Mouse (Mus musculus): ENCODE measurements at regions not wholly inside any gene's neighbourhood (a gene's known extent, or its start where the extent isn't known, plus 50 kb on each side); places are given as distances from the start of the nearest gene placed in this dataset.
A peak's percentile ranks its signal among the peaks of the same experiment; 100 is the strongest.
"Not testable (repeated sequence)": the region's sequence is repeated elsewhere in the genome, so short reads cannot be mapped to it uniquely, and the experiment has no call there.

DNA sequence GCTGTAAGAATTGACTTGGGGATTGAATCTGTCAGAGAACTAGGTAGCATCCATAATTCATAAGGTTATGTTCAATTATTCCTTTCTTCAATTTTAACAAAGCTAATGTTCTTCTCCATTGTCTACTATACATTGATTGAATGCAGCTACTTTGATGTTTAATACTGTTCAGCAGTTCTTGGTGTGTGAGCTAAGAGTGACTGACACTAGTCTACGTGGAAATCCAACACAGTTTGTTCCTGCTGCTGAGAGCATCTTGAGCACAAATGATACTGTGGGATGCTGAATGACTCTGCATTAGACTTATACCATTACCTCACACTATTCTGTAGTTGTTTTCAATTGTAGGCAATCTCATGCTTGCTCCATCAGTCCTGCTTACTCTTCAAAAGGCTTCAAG lies 249.4 kb upstream of the Akr1e1 start:
- DNase-seq, result no peak

DNA sequence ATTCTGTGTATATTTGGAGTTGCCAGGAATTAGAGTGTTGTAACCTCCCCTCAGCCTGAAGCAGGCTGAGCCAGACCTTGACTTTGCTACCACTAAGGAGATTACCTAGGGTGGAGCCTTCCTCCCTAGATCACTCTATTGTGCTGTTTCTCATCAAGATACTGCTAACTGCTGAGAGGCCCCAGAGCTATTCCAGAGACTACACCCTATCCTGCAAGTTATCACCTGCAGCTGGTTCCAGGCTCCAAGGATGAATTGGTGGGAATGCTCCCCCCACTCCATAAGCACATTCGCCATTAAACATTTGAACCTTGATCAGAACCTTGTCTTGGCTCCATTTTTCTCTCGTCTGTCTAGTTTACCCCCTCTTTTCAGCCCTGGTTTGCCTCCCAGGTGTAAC lies 230.5 kb upstream of the Akr1e1 start:
- DNase-seq, result not testable (repeated sequence)

DNA sequence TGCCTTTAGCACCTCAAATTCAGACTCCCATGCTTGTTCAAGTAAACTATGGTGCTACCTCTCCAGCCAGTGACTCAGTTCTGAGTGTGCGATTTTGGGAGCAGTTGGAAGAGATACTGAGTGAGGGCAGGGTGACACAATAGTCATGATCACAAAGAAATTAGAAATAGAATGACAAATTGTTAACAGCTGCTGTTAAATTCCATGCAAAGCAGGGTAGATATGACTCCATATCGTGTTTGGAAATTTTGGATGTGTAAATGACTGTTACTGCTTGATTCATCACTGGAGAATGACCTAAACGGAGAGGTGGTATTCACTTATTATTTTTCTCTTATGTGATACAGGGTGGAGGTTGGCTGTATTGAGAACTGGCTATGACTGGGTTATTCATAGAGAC lies 217.8 kb upstream of the Akr1e1 start:
- no peak for DNase-seq

DNA sequence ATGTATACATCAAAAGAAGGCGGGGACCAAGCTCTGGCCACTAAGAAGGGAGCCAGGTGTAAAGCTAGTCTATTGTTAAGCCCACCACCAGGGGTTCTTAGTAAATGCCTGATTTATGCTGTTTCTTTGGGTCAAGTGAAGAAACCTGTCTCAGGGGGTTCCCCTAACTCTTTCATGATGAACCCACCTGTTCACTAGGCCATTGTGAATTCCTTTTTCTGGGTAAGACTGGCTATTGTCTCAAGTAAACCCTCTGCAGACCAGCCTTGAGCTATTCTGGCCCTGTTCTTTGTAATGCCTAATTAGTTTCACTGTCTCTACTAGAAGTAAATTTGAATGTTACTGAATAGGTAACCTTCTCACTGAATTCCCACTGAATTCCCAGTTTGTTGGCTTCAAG lies 216.8 kb upstream of the Akr1e1 start:
- not testable (repeated sequence) for DNase-seq

DNA sequence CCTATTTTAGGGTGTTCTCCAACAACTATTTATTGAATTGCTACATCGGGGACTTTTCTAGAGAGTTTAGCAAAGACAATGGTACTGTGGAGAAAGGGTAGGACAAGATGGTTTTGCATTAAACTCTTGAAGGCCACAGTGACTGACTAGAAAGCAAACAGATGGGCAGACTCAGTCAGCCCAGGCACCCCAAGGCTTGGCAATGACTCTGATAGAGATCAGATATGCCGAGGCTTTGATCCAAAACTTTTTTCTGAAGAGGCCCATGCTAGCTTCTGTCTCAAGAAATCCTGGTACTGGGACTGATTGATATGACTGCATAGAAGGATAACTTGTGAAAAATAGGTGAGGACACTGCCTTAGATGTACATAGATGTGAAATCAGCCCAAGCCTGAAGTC lies 197.9 kb upstream of the Akr1e1 start:
- DNase-seq, result no peak

DNA sequence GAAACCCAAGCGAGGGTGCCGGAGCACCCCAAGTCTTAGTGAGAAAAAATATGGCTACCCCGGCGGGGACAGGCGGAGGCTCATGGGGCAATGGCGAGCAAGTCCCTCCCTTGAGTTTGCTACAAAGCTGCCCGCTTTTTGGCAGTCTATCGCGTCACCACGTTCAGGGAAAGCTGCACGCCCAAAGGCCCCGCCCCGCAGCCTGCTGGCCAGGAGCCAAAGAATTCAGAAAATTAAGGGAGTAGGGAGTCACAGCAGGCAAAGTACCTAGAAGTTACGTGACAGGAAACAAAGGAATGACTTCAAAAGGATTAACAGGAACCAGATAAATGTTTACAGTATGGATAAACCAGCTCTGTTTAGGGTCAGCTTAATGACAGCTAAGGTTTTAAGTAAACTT lies 191.7 kb upstream of the Akr1e1 start:
- no peak for DNase-seq

DNA sequence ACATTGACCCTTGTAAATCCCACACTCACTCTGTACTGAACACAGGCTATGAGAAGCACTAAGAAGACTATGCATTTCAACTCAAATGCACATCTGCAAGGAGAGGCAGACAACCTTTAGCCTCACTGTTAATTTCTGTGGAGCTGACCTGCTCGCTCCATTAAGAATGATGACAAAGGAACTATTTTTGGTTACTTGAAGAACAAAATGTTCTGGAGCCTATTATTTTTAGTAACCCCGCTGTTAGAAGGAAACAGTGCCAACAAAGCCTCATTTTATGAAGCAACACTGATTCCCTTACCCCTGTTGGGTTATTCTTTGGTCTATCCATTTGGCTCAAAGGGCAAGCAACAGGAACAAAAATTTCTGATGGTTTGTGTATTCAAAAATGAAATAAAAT lies 182.2 kb upstream of the Akr1e1 start:
- DNase-seq, result no peak

DNA sequence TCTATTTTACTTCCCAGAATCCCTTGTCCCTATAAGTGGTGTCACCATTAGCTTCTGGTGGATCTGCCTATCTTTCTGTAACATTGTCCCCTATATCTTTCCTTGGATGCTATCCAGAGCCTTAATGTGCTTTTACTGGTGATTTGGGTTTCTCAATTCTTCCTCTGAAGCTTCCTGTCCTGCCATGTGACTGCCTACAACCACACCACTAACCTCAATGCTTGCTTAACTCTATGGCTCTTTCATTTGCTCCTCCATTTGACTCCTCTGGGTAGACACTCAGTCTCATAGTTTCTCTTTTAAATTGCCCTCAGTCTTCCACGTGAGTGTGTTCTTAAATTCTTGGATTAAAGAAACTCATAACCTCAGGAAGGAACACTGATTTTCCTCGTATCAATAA lies 181.4 kb upstream of the Akr1e1 start:
- DNase-seq, result no peak

DNA sequence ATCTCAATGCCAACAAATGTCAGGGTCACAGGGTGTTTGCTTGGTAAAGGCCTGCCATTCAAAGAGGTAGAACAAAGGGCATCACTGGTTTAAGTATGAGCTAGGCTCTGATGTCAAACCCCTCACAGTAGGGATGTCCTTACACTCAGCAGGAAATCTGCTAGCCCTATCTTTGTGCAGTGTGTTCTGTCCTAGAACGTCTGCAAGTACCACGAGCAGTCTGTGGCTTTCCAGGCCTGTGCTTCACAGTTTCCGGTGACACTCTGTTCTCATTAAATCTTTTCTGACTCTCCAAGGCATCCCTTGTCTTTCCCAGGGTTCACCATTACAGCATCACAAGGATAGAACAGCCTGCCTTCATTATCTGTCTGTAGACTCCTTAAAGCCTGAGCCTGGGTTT lies 174.3 kb upstream of the Akr1e1 start:
- DNase-seq, result no peak

DNA sequence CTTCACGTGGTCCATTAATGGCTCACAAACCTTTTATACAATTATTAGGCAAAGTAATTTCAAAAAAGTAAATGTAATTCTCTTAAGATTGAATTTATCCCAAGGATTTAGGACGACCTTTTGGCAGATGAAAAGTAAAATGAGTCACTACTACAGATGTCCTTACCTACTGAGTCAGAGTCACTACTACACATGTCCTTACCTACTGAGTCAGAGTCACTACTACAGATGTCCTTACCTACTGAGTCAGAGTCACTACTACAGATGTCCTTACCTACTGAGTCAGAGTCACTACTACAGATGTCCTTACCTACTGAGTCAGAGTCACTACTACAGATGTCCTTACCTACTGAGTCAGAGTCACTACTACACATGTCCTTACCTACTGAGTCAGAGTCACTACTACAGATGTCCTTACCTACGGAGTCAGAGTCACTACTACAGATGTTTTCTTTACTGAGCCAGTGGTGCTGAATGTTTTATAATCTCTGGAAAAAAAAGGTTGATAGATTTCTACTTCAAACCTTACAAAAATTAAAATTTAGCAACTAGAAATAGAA lies 169.4 kb upstream of the Akr1e1 start:
- not testable (repeated sequence) for DNase-seq

DNA sequence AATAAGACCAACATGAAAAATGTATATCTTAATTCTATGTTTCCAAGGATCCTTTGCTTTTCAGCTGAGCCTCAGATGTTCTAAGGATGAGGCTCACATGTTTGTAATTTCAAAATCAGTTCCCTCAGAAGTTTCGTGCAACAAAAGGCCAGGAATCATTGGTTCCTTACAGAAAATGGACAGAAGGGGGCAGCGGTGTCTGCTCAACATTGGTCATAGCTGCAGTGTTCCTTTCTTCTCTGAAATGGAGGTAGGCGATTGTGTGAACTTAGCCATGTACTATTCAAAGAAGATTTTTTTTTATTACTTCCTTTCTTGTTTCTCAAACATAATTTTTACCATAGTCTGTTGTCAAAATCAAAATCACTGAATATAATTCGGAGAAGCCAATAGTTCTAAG lies 167.9 kb upstream of the Akr1e1 start:
- DNase-seq, result peak; percentile 74

DNA sequence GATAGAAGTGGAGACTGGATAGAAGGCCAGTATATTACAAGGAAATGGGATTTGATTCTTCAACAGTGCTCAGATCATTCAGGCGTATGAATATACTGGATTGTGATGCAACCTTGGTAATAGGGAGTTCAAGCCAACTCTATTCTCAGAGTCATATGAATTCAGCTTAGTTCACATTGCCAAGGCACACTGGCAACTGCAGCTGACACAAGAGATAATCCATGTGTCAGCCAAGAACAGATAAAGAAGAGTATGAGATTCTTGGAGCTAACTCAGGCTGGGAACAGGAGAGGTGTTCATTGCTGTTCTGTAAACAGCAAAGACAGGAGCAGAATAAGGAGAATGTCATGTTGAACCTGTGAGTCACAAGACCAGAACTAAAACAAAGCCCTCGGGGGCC lies 163.3 kb upstream of the Akr1e1 start:
- peak; percentile 12 for DNase-seq

DNA sequence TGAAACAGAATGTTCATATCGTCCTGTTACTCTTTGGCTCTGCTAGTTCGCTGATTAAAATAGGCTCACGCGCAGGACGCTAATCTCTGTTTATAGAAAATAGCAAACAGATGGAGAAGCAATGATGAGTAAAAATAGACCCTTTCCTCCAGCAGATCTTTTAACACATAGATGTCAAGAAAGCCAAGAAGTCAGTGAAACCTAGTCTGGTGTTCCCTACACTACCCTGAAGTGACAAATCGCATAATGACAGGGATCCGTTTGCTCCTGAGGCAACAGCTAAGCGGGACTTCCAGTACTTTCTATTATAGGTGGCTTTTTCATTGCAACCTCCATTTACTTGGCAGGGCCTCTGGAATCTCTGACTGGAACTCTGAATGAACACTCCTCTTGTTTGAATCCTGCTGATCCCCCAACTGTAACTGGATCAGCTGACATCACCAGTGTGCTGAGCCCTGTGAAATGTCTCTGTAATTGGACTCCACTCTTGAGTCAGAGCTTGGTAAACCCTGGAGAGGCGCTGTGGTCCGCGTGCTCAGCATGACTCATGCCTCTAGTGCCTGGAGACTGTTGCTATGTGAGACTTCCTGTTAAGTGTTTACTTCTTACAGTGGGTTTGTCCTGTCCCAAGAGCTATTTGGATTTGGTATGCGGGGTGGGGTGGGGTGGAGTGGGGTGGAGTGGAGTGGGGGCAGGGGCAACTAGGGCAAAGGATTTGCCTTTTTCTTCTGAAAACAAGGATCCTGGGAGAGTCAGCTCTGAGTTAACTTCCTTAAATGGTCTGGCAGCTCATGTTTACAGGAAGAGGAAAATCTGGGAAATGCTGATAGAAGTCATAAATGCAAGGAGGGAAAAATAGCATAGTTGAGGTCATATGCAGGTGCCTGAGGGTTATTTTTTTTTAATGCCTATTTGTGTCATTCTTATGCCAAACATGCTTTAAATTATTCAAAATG lies 162.4 kb upstream of the Akr1e1 start:
- peak; percentile 81 for DNase-seq

DNA sequence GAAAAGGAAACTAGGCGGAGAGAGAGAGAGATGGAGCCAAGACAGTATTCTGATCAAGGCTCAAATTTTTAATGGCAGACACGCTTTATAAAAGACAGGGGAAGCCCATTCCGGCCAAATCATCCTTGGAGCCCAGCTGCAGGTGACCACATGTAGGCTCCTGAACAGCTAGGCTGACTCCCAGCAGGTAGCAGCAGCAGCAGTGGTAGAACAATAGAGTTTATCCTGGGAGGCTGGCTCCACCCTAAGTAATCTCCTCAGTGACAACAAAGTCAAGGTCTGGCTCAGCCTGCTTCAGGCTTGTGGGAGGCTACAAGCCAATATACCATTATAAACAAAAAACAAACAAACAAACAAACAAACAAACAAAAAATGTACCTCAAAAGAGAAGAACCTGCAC lies 151.0 kb upstream of the Akr1e1 start:
- no peak for DNase-seq

DNA sequence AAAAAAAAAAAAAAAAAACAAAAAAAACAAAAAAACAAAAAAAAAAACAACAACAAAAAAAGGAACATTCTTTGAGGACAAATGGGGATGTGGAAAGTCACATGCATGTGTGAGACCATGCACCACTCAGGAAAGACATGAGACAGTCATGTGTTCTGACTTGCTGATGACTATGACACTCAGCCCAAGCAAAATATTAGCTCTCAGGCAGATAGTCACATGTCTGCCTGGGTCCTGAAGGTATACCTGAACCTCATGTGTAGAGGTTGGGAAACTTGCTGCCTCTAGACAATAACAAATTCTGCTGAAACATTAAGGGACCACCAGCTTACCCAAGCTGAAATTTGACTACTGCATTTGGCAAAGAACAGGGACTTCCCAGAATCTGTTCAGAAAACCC lies 147.6 kb upstream of the Akr1e1 start:
- no peak for DNase-seq

DNA sequence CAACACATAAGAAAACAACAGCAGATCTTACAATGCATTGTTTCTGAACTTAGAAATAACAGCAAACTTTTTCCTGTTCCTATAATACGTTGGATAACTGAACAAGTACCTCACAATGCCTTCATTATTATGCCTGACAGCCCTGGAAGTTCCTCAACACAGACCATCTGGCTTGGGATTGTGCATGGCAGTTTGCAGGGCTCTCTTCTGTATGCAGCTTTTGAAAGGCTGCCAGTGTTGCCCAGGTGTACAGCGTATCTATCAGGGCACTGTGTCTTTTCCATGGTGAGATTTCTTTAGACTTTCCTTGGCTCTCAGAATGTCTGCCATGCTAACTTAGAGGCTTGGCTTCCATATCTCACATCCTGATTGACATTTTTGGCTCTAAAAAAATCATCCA lies 134.0 kb upstream of the Akr1e1 start:
- no peak for DNase-seq

DNA sequence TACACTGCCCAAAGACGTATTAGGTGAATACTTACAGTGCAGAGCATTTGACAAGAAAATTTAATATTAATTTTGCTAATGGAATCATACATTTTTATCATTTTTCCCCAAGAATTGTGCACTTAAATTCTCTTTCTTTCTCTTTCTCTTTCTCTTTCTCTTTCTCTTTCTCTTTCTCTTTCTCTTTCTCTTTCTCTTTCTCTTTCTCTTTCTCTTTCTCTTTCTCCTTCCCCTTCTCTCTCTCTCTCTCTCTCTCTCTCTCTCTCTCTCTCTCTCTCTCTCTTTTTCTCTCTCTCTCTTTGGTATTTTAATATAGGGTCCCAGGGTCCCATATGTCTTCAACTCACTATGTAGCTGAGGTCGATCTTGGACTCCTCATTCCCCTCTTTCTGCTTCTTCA lies 107.3 kb upstream of the Akr1e1 start:
- DNase-seq, result not testable (repeated sequence)

DNA sequence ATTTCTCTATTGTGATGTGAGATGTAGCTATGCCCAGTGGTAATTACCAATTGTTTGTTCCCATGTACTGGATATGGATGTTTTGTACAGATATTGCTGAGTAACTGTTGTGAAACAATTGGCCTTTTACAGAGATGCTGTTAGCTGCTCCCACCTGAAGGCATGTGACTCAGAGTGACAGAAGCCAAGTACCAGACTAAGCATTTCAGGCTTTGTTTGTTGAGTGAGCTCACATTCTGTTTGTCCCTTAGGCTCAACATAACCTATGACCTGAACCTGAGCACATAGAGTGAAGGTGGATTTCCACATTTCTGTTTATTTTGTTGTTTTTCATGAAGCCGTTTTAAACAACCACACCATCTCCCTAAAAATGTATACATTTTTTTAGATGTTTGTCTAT lies 105.8 kb upstream of the Akr1e1 start:
- no peak for DNase-seq

DNA sequence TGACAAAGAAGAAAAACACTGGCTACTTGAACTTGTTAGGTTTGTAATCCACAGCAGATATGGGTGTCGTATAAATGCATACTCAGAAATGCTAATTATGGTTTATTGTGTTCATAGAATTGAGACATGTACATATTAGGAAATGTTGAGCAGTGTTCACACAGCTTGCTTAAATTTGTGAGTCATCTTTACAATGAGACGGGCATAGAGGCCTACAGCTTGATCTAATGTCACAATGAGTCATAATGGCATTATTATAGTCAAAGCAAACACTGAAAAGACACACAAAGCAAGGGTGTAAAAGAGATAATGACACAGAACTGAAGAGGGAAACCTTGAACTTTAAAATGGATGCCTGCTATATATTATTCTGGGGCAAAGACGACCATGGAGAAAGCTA lies 103.7 kb upstream of the Akr1e1 start:
- DNase-seq, result no peak

DNA sequence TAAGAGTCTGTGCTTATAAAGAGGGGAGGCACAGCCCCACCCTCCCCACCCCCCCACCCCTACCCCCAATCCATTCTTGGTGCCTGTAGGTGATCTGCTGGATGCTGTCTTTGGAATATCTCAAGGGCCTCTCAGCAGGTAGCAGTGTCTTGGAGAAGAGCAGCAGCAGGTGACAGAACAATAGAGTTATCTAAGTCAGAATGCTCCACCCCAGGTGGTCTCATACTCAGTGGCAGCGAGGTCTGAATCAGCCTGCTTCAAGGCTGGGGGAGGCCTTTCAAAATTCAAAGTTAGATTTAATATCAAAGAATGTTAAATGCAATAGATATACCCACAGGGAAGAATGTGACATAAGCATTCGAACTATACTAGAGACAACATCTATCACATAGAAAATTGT lies 90.6 kb upstream of the Akr1e1 start:
- not testable (repeated sequence) for DNase-seq

DNA sequence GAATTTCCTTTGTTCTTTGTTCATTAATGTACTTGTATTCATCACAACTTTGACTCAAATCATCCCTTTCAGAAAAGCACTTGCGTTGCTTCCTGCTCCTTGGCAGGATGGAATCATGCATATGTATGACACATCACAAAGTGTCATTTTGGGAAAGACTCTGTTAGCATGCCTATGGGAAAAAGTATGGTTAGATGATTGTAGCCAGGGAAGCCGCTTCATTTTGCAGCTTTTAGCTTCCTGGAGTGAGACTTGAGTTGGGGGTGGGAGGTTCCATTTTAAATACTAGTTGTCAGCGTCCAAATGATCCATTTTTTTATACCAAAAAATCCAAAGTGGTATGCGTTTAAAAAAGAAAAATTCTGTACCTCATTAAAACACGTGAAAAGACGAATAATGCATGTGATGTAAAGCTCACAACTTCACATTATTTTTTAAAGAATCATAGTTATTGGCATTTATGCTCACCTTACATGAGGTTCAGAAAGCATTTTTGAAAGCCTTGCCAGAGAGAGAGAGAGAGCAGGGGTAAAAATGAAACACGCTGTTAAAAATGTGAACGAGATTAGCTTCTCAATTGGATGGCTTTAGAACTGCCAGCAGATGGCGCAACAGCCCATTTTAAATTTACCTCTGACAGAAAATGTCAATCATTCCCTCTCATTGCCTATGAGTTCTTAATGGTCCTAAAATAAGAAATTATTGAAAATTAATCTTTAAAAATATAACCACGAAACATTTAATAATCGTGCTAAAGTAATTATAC lies 57.6 kb upstream of the Akr1e1 start:
- peak; percentile 73 for DNase-seq

DNA sequence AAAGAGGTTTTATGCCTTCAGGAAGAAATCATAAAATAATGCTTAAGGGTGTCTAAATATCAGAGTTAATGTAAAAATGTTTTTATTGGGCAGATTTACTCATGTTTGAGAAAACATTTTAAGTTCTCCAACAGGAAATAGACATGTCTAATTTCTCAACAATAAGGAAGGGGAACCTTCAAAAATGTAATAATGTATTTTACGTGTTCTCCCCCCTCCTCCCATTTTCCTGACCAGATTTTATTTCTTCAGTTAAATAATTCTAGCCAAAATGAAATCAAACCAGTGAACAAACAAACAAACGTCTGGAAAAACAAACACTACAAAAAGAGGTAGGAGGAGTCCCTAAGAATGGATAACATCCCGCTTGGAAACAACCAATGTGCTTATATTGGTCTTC lies 54.4 kb upstream of the Akr1e1 start:
- DNase-seq, result no peak

DNA sequence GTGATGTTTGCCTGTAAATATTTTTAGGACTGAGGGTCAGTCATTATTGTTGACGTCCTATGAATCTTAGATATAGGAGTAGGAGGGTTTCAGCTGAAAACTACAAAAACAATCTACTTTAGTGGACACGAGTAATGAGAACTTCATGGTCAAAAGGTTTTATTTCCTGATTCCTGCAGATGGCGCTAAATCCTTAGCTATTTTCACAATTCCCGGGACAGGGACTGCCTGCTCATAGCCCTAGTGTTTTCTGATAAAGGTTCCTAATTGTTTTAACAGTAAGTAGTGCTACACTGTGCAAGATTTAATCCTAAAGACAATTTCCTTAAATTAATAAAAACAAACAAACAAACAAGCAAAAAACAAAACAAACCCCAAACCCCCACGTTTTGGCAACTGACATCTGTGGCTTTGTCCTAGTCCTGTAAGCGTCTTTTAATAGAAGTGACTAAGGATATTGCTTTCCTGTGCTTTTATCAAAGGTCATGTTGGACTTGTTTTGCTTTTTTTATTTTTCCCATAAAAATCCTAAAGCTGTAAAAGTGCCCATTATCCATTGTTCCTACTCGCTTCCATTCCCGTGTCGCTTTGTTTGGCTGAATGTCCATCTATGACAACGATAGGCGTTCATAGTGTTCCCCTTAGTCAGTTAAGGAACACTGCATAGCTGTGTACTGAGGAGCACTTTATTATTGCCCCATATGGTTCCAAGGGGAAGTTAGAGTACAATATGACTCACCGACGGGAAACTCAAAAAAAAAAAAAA lies 53.5 kb upstream of the Akr1e1 start:
- peak; percentile 52 for DNase-seq

Data from lung, postnatal 14 days (tissue).